Mouse (Mus musculus): ENCODE results near the gene Gpn2. TPM values are rescaled to one million over a fixed set of nuclear protein-coding genes. Genes with fewer than 3 reads are reported as not detected.

Gene Gpn2
- polyA plus RNA-seq, 1 experiment from 2014 or later, result 13.5 TPM

DNA sequence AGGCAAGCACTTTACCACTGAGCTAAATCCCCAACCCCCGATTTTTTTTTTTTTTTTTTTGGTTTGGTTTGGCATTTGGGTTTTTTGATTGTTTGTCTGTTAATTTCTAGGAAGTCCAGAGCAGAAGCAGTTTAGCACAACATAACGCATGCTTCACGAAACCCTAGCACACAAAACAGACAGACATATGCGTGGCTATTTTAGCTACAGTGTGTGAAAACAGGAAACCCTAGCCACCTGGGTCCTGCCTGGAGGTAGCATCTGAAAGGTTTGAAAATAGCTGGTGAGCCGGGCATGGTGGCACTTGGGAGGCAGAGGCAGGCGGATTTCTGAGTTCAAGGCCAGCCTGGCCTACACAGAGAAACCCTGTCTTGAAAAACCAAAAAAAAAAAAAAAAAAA, 11.9 kb downstream of the Gpn2 start:
- H3K27ac ChIP-seq, result no peak overlapping the region
- H3K4me1 ChIP-seq (replicated peaks), result peaks cover 38% of the 10 kb centered on the region
- DNase-seq (no peak), ATAC-seq (ENCODE audit: low read depth) (no peak)
- no peak overlapping the region for H3K9ac ChIP-seq
- H3K36me3 ChIP-seq, result peaks cover 21% of the 10 kb centered on the region
- no peak overlapping the region for H3K4me3 ChIP-seq (replicated peaks)
- no peak overlapping the region for H3K4me2 ChIP-seq
- WGBS (ENCODE audit: insufficient replicate concordance), result 62% methylated on average over 6 of the region's 6 CpGs
- no peaks in the 10 kb centered on the region for H3K9me3 ChIP-seq (replicated peaks)
- peaks cover 32% of the 10 kb centered on the region for H3K27me3 ChIP-seq

DNA sequence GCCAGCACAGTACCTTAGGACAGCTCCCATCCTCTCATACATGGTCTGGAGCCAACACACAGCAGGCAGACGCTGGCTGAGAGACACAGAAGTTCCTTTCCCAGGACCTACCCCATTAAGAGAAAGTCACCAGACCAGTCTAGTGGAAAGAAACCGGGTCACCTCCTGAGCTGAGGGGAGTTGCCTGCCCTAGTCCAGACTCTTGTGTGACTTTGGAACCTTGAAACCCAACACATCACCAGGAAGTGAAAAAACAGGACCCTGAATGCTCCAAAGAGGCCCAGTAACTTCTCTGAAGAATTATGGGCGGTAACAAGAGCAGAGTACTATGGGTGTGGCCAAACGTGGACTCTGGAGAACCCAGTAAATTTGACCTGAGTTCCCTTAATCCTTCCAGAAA, 14.5 kb downstream of the Gpn2 start:
- ATAC-seq (ENCODE audit: low read depth), result no peak
- no peaks in the 10 kb centered on the region for H3K36me3 ChIP-seq
- H3K4me1 ChIP-seq (replicated peaks), result peaks cover 42% of the 10 kb centered on the region
- DNase-seq, result no peak
- H3K9ac ChIP-seq, result no peak overlapping the region
- peak overlapping the region; percentile 63 for H3K4me3 ChIP-seq (replicated peaks)
- no peak overlapping the region for H3K27ac ChIP-seq
- WGBS (ENCODE audit: insufficient replicate concordance), result 33% methylated on average over 4 of the region's 4 CpGs
- H3K4me2 ChIP-seq, result peak overlapping the region; percentile 88
- no peaks in the 10 kb centered on the region for H3K9me3 ChIP-seq (replicated peaks)
- peaks cover 54% of the 10 kb centered on the region for H3K27me3 ChIP-seq

DNA sequence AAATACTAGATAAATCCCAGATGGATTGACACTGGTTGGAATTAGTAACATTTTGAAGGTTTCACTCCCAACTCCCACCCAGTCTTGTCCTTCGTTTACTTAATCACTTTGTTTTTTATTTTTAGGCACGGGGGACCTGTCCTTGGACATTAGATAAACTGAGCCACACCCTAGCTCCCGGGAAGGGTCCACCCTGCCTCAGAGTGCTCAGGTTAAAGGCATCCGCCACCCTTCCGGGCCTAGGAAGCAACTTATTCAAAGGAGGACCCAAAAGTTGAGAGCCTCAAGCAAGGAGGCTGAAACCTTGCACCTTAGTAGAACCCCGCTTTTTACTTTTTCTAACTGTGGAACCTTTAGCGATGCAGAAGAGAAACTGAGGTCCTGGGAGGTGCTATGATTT, 15.0 kb downstream of the Gpn2 start:
- WGBS (ENCODE audit: insufficient replicate concordance), result 13% methylated on average over 7 of the region's 7 CpGs
- Histone ChIP-seq H3K27me3 (peaks cover 55% of the 10 kb centered on the region), H3K9ac (peak overlapping the region; percentile 63)

DNA sequence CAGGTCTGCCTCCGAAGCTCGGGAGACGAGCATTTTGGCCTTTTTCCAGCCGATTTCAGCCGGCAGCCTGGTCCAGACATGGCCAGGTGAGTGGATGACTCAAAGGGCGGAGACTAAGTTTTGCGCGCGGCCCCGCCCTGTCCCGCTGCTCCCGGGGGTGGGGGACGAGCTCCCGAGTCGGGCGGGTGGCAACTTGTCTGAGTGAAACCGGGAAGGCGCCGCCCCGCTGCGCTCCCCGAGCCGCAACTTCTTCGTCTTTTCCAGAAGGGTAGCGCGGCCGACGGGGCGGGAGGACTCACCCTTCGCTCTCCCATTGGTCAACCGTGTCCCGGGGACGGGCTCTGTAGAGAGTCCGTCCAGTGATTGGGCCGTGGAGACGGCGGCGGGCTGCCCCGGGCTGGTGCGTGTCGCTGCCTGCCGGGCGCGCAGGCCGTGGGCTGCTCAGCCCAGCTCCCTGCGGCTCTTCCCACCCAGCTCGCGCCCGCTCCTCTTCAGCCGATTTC, 15.5 kb downstream of the Gpn2 start:
- H3K27me3 ChIP-seq, result peaks cover 55% of the 10 kb centered on the region
- peak; percentile 95 for ATAC-seq (ENCODE audit: low read depth)
- WGBS (ENCODE audit: insufficient replicate concordance), result under 1% methylated on average over 50 of the region's 50 CpGs

More for the DNA sequence above, 15.0 kb downstream of the Gpn2 start:
- H3K9me3 ChIP-seq (replicated peaks), result no peaks in the 10 kb centered on the region
- peaks cover 42% of the 10 kb centered on the region for H3K4me1 ChIP-seq (replicated peaks)
- ATAC-seq (ENCODE audit: low read depth) (no peak), DNase-seq (no peak)
- 0 out of 2 replicates have a peak, but pooled peaks cover under 1% of the 10 kb centered on the region for H3K36me3 ChIP-seq
- peak overlapping the region; percentile 63 for H3K4me3 ChIP-seq (replicated peaks)
- H3K27ac ChIP-seq, result no peak overlapping the region
- H3K4me2 ChIP-seq, result peak overlapping the region; percentile 88

DNA sequence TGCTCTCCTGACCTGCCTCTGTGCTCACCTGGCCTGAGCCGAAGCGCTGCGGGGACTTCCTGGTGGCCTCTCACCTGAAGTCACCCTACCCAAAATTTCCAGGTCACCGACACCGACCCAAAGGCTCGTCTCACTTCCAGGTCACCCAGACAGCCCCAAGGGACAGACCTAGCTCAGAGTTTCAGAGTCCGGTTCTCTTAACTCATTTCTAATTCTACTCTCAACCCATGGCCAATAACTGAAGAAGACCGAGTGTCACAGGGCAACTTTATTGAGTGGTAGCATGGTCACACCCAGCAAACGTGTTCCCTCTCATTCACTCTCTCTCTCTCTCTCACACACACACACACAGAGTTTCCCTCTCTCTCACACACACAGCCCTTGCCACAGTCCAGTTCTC, 16.1 kb downstream of the Gpn2 start:
- DNase-seq (no peak), ATAC-seq (ENCODE audit: low read depth) (no peak)
- no peaks in the 10 kb centered on the region for H3K9me3 ChIP-seq (replicated peaks)
- H3K36me3 ChIP-seq, result 0 out of 2 replicates have a peak, but pooled peaks cover 2% of the 10 kb centered on the region
- H3K27ac ChIP-seq, result no peak overlapping the region
- WGBS (ENCODE audit: insufficient replicate concordance), result 11% methylated on average over 9 of the region's 9 CpGs
- peak overlapping the region; percentile 63 for H3K4me3 ChIP-seq (replicated peaks)
- peaks cover 55% of the 10 kb centered on the region for H3K27me3 ChIP-seq
- peak overlapping the region; percentile 88 for H3K4me2 ChIP-seq
- H3K4me1 ChIP-seq (replicated peaks), result peaks cover 38% of the 10 kb centered on the region
- peak overlapping the region; percentile 63 for H3K9ac ChIP-seq

More for the DNA sequence above, 15.5 kb downstream of the Gpn2 start:
- Histone ChIP-seq H3K27ac (no peak overlapping the region), H3K4me2 (peak overlapping the region; percentile 88), H3K9ac (peak overlapping the region; percentile 63), H3K4me1 (replicated peaks) (peaks cover 42% of the 10 kb centered on the region), H3K9me3 (replicated peaks) (no peaks in the 10 kb centered on the region), H3K4me3 (replicated peaks) (peak overlapping the region; percentile 63), H3K36me3 (0 out of 2 replicates have a peak, but pooled peaks cover 2% of the 10 kb centered on the region)
- DNase-seq, result peak; percentile 77

DNA sequence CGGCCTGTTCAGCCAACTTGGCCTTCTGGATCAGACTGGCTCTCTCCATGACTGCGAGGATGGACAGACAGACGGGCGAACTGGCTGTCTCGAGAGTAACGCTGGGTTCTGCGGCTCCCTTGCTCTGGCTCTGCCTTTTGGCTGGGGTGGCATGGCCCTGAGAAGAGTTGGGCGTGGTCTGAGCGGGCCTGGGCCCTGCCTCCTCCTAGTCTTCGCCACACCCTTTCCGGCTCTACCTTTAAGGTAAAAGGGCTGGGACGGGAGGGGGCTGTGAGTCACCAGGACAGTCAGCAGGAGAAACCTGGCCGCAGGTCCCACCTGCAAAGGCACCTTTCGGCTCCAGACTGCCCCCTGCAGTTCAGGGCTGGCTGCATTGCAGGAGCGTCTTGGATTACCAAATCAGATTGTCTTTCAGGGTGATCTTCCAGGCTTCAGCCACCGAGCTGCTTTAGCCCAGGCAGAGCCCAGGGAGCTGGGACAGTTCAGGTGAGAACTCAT, 17.6 kb downstream of the Gpn2 start, which contains the start of gene Sfn:
Gene Sfn (minus strand): TSS at position 448 of the 498 bp plus-strand sequence.
- H3K27me3 ChIP-seq, result peaks cover 55% of the 10 kb centered on the region
- no peaks in the 10 kb centered on the region for H3K9me3 ChIP-seq (replicated peaks)
- peaks cover 33% of the 10 kb centered on the region for H3K4me1 ChIP-seq (replicated peaks)
- peak within 1 kb of the TSS; percentile 63 for H3K4me2 ChIP-seq
- ATAC-seq (ENCODE audit: low read depth) (no peak), DNase-seq (peak; percentile 31)
- no peak within 1 kb of the TSS for H3K27ac ChIP-seq
- 2% methylated on average over 16 of the region's 16 CpGs for WGBS (ENCODE audit: insufficient replicate concordance)
- H3K4me3 ChIP-seq (replicated peaks), result peak within 1 kb of the TSS; percentile 41
- H3K36me3 ChIP-seq, result 0 out of 2 replicates have a peak, but pooled peaks cover 2% of the 10 kb centered on the region
- H3K9ac ChIP-seq, result peak within 1 kb of the TSS; percentile 45; the same call in 1 of the 2 replicates

DNA sequence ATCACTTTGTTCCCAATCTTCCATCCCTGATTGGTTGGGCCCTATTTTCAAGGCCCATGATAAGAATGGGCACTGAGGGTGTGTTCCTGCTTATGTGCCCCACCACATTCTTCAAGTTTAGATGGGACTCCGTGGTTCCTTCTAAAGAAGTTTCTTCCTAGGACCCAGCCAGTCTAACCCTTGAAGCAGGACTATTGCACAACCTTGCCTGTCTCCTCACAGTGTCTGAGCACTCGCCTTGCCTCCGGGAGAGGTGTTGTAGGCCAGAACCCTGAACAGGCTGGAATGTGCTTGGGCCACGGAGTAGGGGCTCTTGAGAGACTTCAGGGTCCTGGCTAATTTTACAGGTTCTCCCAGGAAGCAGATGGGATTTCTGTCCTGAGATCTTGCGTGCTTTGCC, 18.9 kb downstream of the Gpn2 start:
- H3K4me3 ChIP-seq (replicated peaks), result no peak overlapping the region
- peaks cover 52% of the 10 kb centered on the region for H3K27me3 ChIP-seq
- no peak overlapping the region for H3K4me2 ChIP-seq
- no peak overlapping the region for H3K9ac ChIP-seq
- H3K27ac ChIP-seq, result no peak overlapping the region
- H3K4me1 ChIP-seq (replicated peaks), result peaks cover 33% of the 10 kb centered on the region
- H3K36me3 ChIP-seq, result peaks cover 3% of the 10 kb centered on the region
- H3K9me3 ChIP-seq (replicated peaks), result no peaks in the 10 kb centered on the region
- no peak for DNase-seq
- WGBS (ENCODE audit: insufficient replicate concordance), result 73% methylated on average over 5 of the region's 5 CpGs
- no peak for ATAC-seq (ENCODE audit: low read depth)

DNA sequence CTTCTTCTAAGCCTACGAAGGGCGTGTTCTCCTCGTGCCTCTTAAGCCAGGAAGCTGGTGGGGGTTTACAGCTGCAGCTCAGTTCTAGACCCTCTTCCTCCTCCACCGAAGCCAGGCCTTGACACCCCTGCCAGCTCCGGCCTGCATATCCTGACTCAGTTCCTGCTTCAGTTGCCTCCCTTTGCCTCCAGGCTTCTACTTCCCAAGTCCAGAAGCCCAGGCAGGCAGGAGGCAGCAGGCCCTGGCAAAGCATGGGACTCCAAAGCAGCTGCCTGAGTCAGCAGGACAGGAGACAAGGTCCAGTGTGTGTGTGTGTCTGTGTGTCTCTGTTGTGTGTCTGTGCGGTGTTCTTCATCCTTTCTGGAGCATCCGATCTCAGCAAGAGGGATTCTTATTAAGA, 20.0 kb downstream of the Gpn2 start:
- no peak overlapping the region for H3K4me3 ChIP-seq (replicated peaks)
- H3K27me3 ChIP-seq, result peaks cover 42% of the 10 kb centered on the region
- H3K4me2 ChIP-seq, result no peak overlapping the region
- ATAC-seq (ENCODE audit: low read depth) (no peak), DNase-seq (no peak)
- peaks cover 24% of the 10 kb centered on the region for H3K4me1 ChIP-seq (replicated peaks)
- H3K27ac ChIP-seq, result no peak overlapping the region
- WGBS (ENCODE audit: insufficient replicate concordance), result 63% methylated on average over 7 of the region's 7 CpGs
- peaks cover 8% of the 10 kb centered on the region for H3K36me3 ChIP-seq
- H3K9me3 ChIP-seq (replicated peaks), result no peaks in the 10 kb centered on the region
- 0 out of 2 replicates have a peak overlapping the region, but pooled peaks have one; percentile 10 for H3K9ac ChIP-seq

DNA sequence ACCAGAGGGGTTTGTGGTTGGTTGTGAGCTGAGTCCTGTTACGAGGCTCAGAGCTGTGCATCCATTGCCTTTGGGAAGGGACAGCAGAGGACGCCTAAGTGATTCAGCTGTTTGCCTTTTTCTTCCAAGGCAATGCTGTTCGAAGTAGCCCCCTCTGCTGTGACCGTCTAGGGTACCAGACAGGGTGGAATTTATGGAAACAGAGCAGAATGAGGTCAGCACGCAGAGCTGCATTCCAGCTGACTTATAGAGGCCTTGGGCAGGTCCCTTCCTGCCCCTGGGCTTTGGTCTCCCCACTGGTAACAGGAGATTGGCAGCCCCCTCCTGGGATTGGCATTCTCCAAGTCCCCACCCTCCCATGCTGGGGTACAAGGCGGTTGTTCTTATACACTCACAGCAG, 20.7 kb downstream of the Gpn2 start:
- Histone ChIP-seq H3K4me2 (no peak overlapping the region), H3K9me3 (replicated peaks) (no peaks in the 10 kb centered on the region), H3K27me3 (peaks cover 35% of the 10 kb centered on the region), H3K9ac (no peak overlapping the region), H3K4me1 (replicated peaks) (peaks cover 20% of the 10 kb centered on the region), H3K4me3 (replicated peaks) (no peak overlapping the region), H3K27ac (no peak overlapping the region), H3K36me3 (peaks cover 8% of the 10 kb centered on the region)
- 73% methylated on average over 6 of the region's 6 CpGs for WGBS (ENCODE audit: insufficient replicate concordance)
- DNase-seq, result no peak
- ATAC-seq (ENCODE audit: low read depth), result no peak

DNA sequence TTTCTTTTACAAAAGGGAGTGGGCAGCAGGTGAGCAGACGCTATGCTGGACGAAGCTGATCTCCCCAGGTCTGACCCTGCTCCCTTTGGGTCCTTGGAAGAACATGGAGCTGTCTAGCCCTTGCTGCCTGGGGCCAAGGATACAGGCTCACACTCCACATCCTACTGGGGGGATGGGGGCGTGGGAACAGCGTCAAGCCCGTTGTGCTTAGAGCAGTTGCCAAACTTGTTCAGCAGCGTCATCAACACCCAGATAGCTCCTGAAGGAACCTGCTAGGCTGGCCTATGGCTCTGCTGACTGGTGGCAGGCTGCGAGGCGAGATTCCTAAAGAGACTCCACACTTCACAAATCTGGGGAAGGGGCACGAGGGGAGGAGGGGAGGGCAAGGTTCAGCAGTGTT, 21.2 kb downstream of the Gpn2 start:
- peaks cover 20% of the 10 kb centered on the region for H3K4me1 ChIP-seq (replicated peaks)
- 72% methylated on average over 9 of the region's 9 CpGs for WGBS (ENCODE audit: insufficient replicate concordance)
- H3K27me3 ChIP-seq, result peaks cover 30% of the 10 kb centered on the region
- no peak overlapping the region for H3K4me3 ChIP-seq (replicated peaks)
- no peak overlapping the region for H3K4me2 ChIP-seq
- no peak for ATAC-seq (ENCODE audit: low read depth)
- H3K27ac ChIP-seq, result no peak overlapping the region
- H3K9me3 ChIP-seq (replicated peaks), result no peaks in the 10 kb centered on the region
- no peak overlapping the region for H3K9ac ChIP-seq
- DNase-seq, result no peak
- peaks cover 8% of the 10 kb centered on the region for H3K36me3 ChIP-seq

DNA sequence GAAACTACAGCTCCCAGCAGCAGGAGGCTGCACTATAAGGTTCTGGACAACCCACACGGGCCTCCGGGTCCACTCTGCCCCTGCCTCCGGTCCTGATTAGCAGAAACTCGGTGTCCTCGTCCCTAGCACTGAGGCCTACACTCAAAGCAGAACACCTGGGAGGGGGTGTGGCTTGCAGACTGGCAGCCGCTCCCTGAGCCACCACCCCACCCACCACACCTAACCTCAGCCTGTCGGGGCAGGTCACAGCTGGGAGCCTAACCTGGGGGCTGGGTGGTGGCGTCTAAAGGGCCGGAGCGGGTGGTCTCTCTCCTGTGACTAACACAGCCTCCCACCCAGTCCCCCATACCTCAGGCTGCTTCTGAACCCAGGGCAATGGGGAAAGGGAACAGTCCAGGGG, 23.1 kb downstream of the Gpn2 start:
- no peak overlapping the region for H3K4me2 ChIP-seq
- H3K4me1 ChIP-seq (replicated peaks), result peaks cover 22% of the 10 kb centered on the region
- no peak for ATAC-seq (ENCODE audit: low read depth)
- H3K27me3 ChIP-seq, result peaks cover 10% of the 10 kb centered on the region
- DNase-seq, result no peak
- H3K27ac ChIP-seq, result no peak overlapping the region
- no peak overlapping the region for H3K4me3 ChIP-seq (replicated peaks)
- WGBS (ENCODE audit: insufficient replicate concordance), result 68% methylated on average over 10 of the region's 10 CpGs
- H3K36me3 ChIP-seq, result peaks cover 15% of the 10 kb centered on the region
- H3K9ac ChIP-seq, result no peak overlapping the region
- 0 out of 2 replicates have a peak, but pooled peaks cover 4% of the 10 kb centered on the region for H3K9me3 ChIP-seq (replicated peaks)

DNA sequence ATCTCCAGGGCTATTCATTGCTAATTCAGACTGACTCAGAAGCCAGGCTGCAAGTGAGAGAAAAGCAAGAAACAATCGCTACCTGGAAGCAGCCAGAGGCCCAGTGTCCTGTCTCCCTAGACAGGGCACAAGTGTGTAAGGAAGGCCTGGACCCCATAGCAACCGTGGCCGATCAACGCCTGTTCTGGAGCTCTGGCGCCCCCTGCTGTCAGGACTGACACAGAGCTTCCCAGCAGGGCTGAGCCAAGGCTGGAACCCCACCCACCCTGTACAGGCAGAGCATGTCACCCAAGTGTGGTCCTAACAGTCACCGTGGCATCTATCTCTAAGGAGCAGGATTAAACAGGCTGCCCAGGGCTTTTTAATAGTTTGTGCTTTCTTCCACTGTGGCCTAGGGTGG, 25.6 kb downstream of the Gpn2 start:
- no peak overlapping the region for H3K4me3 ChIP-seq (replicated peaks)
- 9% methylated on average over 6 of the region's 6 CpGs for WGBS (ENCODE audit: insufficient replicate concordance)
- no peak overlapping the region for H3K9ac ChIP-seq
- 0 out of 2 replicates have a peak, but pooled peaks cover 4% of the 10 kb centered on the region for H3K9me3 ChIP-seq (replicated peaks)
- DNase-seq (peak; percentile 61), ATAC-seq (ENCODE audit: low read depth) (peak; percentile 61)
- no peaks in the 10 kb centered on the region for H3K27me3 ChIP-seq
- no peak overlapping the region for H3K27ac ChIP-seq
- H3K4me1 ChIP-seq (replicated peaks), result peaks cover 21% of the 10 kb centered on the region
- peaks cover 20% of the 10 kb centered on the region for H3K36me3 ChIP-seq
- no peak overlapping the region for H3K4me2 ChIP-seq

All from liver, embryonic 13.5 days (tissue).